Mouse (Mus musculus) megakaryocyte, embryonic 14.5 days (primary cell): ENCODE measurements around the gene Abhd12. TPM values are rescaled to one million over a fixed set of nuclear protein-coding genes. Genes with fewer than 3 reads are reported as not detected.

Experiments
- H3K27me3 ChIP-seq: replicated peaks from 2 replicates; pipeline ENCODE3; 2012; ENCODE audit warnings: inconsistent platforms
- H3K36me3 ChIP-seq: replicated peaks from 2 replicates; pipeline ENCODE3; 2012; ENCODE audit warnings: low read length, inconsistent platforms, mixed read lengths
- H3K4me1 ChIP-seq: 2 replicates; pipeline ENCODE4 v1.6.1; 2012; ENCODE audit warnings: inconsistent platforms
- H3K4me3 ChIP-seq: replicated peaks from 2 replicates; pipeline ENCODE3; 2012; ENCODE audit warnings: moderate library complexity, mild to moderate bottlenecking, inconsistent platforms
- H3K9me3 ChIP-seq: 2 replicates; pipeline ENCODE4 v1.6.1; 2012; ENCODE audit warnings: inconsistent platforms
- FLI1 ChIP-seq: IDR thresholded peaks from 2 replicates; pipeline ENCODE4 v1.6.1; 2012; ENCODE audit warnings: low read length, inconsistent platforms, mixed read lengths
- GATA1 ChIP-seq: IDR thresholded peaks from 3 replicates; pipeline ENCODE4 v1.6.1; 2012; ENCODE audit warnings: mixed read lengths, low read length, inconsistent platforms, borderline replicate concordance
- polyA plus RNA-seq: library from polyadenylated mRNA; stranded (reverse); fragments of >175 nt; gene quantifications from 2 replicates; pipeline ENCODE4 v1.2.3, GENCODE M21; 2012; ENCODE audit warnings: low replicate concordance; ENCODE audit not compliant: insufficient read depth

The Abhd12 gene
- polyA plus RNA-seq, 1 experiment, result 139 TPM

DNA sequence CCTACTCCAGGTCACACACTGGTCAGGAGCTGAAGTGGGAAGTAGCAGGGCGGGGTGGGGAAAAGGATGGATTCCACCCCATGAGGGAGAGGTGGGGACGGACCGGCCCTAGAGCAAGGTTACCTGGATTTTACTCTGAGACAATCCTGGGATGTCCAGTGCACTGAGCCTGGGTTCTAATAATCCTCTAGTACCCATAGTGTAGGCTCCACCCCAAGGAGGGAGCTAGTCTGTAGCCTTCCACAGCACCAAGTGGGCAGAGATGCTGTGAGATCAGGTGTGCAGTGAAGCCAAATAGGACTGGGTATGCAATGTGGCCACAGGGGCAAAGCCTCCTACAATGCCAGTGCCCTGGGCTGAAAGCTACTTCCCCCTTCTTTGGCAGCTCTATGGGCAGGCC lies 66.8 kb downstream of the Abhd12 start:
- no peaks in the 10 kb centered on the region for H3K27me3 ChIP-seq
- peaks cover 93% of the 10 kb centered on the region for H3K36me3 ChIP-seq
- peak overlapping the region; percentile 60 for H3K4me3 ChIP-seq
- TF ChIP-seq FLI1 (no peak), GATA1 (no peak)
- H3K9me3 ChIP-seq, result no peaks in the 10 kb centered on the region
- H3K4me1 ChIP-seq, result peaks cover 60% of the 10 kb centered on the region

DNA sequence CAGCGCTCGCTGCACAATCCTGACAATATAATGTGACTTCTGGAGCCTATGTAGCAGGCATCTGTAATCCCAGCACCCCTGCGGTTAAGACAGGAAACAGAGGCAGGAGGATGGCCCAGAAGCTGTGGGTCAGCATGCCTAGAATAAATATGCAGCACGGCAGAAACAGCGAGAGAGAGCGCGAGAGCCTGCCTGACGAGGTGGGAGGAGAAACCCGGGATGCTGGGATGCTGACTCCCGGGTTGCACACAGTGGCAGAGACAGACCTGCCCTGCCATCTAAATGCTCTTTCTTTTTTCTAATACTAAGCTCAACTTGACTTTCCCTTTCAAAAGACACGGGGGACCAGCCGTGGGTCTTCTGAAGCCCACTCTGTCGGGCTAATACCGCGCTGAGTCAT lies 67.6 kb downstream of the Abhd12 start:
- no peak overlapping the region for H3K4me3 ChIP-seq
- H3K4me1 ChIP-seq, result peaks cover 54% of the 10 kb centered on the region
- no peaks in the 10 kb centered on the region for H3K9me3 ChIP-seq
- peaks cover 94% of the 10 kb centered on the region for H3K36me3 ChIP-seq
- TF ChIP-seq FLI1 (no peak), GATA1 (no peak)
- H3K27me3 ChIP-seq, result no peaks in the 10 kb centered on the region

DNA sequence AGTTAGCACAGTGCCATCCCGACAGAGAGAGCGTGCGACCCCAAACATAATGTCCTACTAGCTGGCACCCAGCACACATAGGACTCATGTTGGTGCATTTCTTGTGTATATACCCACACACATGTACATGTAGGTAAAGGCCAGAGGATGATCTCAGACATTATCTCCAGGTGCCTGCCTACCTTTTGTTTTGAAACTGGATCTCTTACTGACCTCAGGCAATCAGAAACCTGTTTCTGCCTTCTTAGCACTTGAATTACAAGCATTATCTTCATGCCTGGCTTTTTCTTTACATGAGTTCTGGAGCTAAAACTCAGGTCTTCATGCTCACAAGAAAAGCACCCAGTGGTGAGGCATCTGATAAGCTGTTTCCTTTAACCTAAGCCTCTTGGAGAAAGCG lies 68.6 kb downstream of the Abhd12 start:
- H3K27me3 ChIP-seq, result no peaks in the 10 kb centered on the region
- H3K4me3 ChIP-seq, result no peak overlapping the region
- no peaks in the 10 kb centered on the region for H3K9me3 ChIP-seq
- peaks cover 96% of the 10 kb centered on the region for H3K36me3 ChIP-seq
- TF ChIP-seq FLI1 (no peak), GATA1 (no peak)
- peaks cover 53% of the 10 kb centered on the region for H3K4me1 ChIP-seq

DNA sequence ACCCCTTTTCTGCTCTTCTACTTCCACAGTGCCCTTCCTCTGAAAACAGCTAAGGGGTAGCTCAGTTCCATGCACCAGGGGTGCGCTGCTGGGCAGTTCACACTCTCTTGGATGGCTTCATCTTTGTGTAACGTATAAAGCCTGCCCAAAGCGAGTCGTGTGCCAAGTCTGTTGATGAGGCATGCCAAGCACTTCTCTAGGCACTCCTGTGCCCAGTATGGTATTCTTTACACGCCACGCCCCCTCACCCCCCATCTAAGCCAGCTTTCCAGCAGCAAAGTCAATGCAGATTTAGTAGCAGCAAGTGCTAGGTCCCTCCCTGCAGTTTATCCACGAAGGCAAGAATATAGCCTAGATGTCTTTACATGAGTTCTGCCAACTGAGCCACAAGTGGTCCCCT lies 69.9 kb downstream of the Abhd12 start:
- TF ChIP-seq FLI1 (no peak), GATA1 (no peak)
- Histone ChIP-seq H3K9me3 (no peaks in the 10 kb centered on the region), H3K4me3 (no peak overlapping the region), H3K4me1 (peaks cover 50% of the 10 kb centered on the region), H3K27me3 (no peaks in the 10 kb centered on the region), H3K36me3 (peaks cover 98% of the 10 kb centered on the region)

DNA sequence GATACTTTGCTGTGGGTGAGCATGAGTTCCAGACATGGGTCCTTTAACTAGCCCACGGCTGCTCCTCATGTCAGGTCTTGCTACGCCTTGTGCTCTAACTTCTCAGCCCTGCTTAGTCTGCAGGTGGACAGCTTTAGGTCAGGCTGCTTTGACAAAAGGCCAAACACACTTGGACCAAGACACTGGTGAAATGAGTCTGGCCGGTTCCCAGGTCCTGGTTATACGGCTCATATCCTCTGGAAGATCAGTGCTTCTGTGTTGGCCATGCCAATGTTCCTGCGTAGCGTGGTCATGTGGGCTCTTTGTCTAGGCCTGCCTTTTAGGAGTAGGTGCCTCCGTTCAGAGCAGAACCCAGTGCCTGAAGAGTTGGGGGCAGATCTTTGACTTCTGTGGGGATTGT lies 72.5 kb downstream of the Abhd12 start:
- peaks cover 98% of the 10 kb centered on the region for H3K36me3 ChIP-seq
- no peak for TF ChIP-seq GATA1
- TF ChIP-seq FLI1, result no peak

DNA sequence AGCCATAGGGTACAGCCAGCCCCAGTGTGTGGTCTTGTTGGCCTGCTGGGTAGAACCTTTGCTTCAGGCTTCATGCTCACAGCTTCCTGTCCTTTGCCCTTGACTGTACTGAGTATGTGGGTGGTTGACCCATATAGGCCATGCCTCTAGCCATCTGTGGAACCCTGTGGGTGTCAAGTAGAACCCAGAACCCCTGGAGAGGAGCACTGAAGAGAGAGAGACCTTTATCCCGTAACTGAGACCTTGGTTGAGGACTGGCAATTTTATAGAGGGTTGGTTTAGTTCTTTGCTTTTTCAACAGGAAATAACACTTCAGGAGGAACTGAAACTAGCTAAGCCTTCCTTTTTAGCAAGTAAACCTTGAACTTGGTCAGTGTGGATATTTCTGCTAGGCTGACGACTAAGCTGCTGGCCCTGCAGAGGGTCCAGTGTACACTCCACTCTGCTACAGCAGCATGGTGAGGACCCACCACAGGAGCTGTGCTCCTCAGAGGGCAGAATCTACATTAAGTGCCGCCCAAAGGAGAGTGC lies 73.6 kb downstream of the Abhd12 start:
- TF ChIP-seq FLI1 (no peak), GATA1 (no peak)

More for the DNA sequence above, 72.5 kb downstream of the Abhd12 start:
- no peaks in the 10 kb centered on the region for H3K9me3 ChIP-seq
- H3K27me3 ChIP-seq, result no peaks in the 10 kb centered on the region
- peaks cover 27% of the 10 kb centered on the region for H3K4me1 ChIP-seq
- no peak overlapping the region for H3K4me3 ChIP-seq

DNA sequence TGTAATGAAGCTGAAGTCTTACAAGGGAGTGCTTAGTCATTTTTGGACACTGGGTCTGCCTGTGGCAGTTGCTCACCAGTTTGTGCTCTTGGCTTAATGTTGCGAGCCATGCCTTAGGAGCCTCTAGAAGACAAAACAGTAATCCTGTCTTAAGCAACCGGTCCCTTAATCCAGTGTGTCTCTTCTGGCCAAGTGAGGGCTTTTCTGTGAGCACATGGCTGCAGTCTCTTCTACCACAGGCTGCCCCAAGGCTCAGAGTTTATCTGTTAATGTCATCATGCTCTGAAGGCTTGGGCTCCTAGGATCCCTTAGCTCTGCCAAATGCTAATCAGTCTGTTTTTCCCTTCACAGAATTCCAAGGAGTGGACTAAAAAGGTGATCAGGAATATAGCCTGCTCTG lies 74.5 kb downstream of the Abhd12 start:
- TF ChIP-seq FLI1, result no peak
- TF ChIP-seq GATA1, result no peak
- no peaks in the 10 kb centered on the region for H3K27me3 ChIP-seq
- H3K36me3 ChIP-seq, result peaks cover 100% of the 10 kb centered on the region
- peaks cover 20% of the 10 kb centered on the region for H3K4me1 ChIP-seq
- no peak overlapping the region for H3K4me3 ChIP-seq
- H3K9me3 ChIP-seq, result no peaks in the 10 kb centered on the region

More for the DNA sequence above, 73.6 kb downstream of the Abhd12 start:
- no peak overlapping the region for H3K4me3 ChIP-seq
- H3K9me3 ChIP-seq, result no peaks in the 10 kb centered on the region
- no peaks in the 10 kb centered on the region for H3K27me3 ChIP-seq
- H3K36me3 ChIP-seq, result peaks cover 100% of the 10 kb centered on the region
- peaks cover 19% of the 10 kb centered on the region for H3K4me1 ChIP-seq

DNA sequence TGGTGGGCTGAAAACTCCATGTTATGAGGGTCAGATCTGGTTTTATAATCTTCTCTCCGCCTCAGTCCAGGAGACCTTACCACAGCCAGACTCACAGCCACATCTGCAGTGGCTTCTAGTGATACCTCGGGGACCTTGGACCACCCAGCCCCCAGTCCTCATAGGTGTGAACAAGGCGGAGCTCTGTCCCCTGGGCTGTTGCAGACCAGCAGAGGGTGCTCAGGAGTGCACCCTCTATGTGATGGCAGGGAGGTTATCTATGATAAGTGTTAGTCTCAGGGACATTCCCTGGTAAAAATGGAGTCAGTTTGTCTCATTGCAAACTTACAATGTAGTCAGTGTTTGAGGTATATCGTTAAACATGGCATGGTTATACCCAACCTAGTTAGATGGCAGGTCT lies 75.9 kb downstream of the Abhd12 start:
- Histone ChIP-seq H3K4me3 (no peak overlapping the region), H3K36me3 (peaks cover 100% of the 10 kb centered on the region), H3K4me1 (peaks cover 28% of the 10 kb centered on the region), H3K9me3 (no peaks in the 10 kb centered on the region), H3K27me3 (no peaks in the 10 kb centered on the region)
- no peak for TF ChIP-seq GATA1
- no peak for TF ChIP-seq FLI1

DNA sequence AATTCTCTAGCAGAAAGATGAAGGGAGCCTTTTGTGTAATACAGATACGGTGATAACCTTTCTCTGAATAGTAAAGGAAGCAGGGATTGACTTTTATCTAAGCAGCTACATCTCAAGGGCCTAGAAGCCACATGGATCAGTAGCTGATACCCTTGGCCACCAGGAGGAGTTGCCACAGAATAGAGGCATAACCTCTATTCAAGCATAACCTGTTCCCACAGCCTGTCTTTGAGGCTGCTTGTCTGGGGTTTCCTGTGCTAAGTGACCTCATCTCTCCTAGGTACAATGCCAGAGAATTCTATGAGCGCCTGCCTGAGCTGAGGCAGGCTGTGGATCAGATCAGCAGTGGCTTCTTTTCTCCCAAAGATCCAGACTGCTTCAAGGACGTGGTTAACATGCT lies 76.4 kb downstream of the Abhd12 start:
- H3K9me3 ChIP-seq, result no peaks in the 10 kb centered on the region
- peaks cover 33% of the 10 kb centered on the region for H3K4me1 ChIP-seq
- H3K36me3 ChIP-seq, result peaks cover 100% of the 10 kb centered on the region
- H3K27me3 ChIP-seq, result no peaks in the 10 kb centered on the region
- no peak overlapping the region for H3K4me3 ChIP-seq
- TF ChIP-seq GATA1 (no peak), FLI1 (no peak)

DNA sequence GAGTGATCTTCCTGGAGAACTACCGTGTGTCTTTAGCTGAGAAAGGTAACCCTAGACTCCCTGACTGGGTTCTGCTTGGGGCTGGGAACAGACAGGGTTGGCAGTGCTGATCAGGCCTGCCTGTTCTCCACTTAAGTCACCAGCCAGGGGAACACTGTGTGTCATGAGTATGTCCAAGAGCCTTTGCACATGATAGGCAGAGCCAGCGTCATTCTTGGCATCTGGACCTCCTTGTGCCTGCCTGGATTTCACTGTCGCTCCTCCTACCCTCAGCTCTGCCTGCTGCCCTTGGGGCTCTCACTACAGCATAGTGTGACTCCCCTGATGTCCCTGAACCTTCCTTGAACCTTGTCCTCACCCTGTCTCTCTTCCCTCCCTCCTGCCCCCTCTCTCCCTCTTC lies 78.1 kb downstream of the Abhd12 start:
- Histone ChIP-seq H3K4me1 (peaks cover 49% of the 10 kb centered on the region), H3K4me3 (no peak overlapping the region), H3K36me3 (peaks cover 100% of the 10 kb centered on the region), H3K9me3 (no peaks in the 10 kb centered on the region), H3K27me3 (no peaks in the 10 kb centered on the region)
- no peak for TF ChIP-seq FLI1
- no peak for TF ChIP-seq GATA1

DNA sequence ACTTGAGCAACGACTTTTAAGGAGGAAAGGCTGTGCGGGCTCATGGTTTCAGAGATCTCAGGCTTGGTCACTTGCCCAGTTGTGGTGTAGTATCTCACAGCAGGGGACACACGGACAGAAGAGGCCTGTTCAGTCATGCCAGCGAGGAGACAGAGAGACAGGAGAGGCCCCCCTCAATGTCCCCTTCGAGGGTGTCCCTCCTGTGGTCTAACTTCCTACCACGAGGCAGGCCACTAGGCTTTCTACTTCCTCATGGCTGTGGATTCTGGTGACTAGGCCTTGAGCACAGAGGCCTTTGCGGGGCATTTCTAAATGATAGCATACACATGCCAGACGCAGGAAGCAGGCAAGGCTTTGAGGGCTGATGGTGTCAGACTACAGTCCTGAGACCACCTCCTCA lies 81.6 kb downstream of the Abhd12 start:
- TF ChIP-seq FLI1 (no peak), GATA1 (no peak)
- Histone ChIP-seq H3K27me3 (no peaks in the 10 kb centered on the region), H3K9me3 (no peaks in the 10 kb centered on the region), H3K36me3 (peaks cover 98% of the 10 kb centered on the region), H3K4me1 (peaks cover 33% of the 10 kb centered on the region), H3K4me3 (no peak overlapping the region)
